Mouse (Mus musculus): Measurements from ENCODE around the gene Dner. TPM values are rescaled to one million over a fixed set of nuclear protein-coding genes. Genes with fewer than 3 reads are reported as not detected.

Gene Dner
- total RNA-seq, 1 experiment from 2014 or later = not detected

GRCm38 (mm10) chr1:84556546-84557511, 139.2 kb downstream of the Dner start:
- no peak for ATAC-seq (replicated peaks; ENCODE audit: insufficient number of reproducible peaks, low FRiP score, low TSS enrichment, poor library complexity, severe bottlenecking)

GRCm38 (mm10) chr1:84552005-84552404, 144.0 kb downstream of the Dner start:
- ATAC-seq (replicated peaks; ENCODE audit: insufficient number of reproducible peaks, low FRiP score, low TSS enrichment, poor library complexity, severe bottlenecking) = no peak

- no peak for ATAC-seq (replicated peaks; ENCODE audit: insufficient number of reproducible peaks, low FRiP score, low TSS enrichment, poor library complexity, severe bottlenecking)
These were observed 146.0 kb downstream of the Dner start for GRCm38 (mm10) chr1:84550065-84550368.

- no peak for ATAC-seq (replicated peaks; ENCODE audit: insufficient number of reproducible peaks, low FRiP score, low TSS enrichment, poor library complexity, severe bottlenecking)
These were observed 146.5 kb downstream of the Dner start for GRCm38 (mm10) chr1:84549367-84550064.

- no peak for ATAC-seq (replicated peaks; ENCODE audit: insufficient number of reproducible peaks, low FRiP score, low TSS enrichment, poor library complexity, severe bottlenecking)
These were observed 160.0 kb downstream of the Dner start for GRCm38 (mm10) chr1:84536069-84536468.

GRCm38 (mm10) chr1:84525514-84525913, 170.5 kb downstream of the Dner start:
- ATAC-seq (replicated peaks; ENCODE audit: insufficient number of reproducible peaks, low FRiP score, low TSS enrichment, poor library complexity, severe bottlenecking) = no peak

GRCm38 (mm10) chr1:84524413-84524812, 171.6 kb downstream of the Dner start:
- ATAC-seq (replicated peaks; ENCODE audit: insufficient number of reproducible peaks, low FRiP score, low TSS enrichment, poor library complexity, severe bottlenecking) = no peak

- ATAC-seq (replicated peaks; ENCODE audit: insufficient number of reproducible peaks, low FRiP score, low TSS enrichment, poor library complexity, severe bottlenecking) = no peak
These were observed 173.1 kb downstream of the Dner start for GRCm38 (mm10) chr1:84522963-84523280.

- no peak for ATAC-seq (replicated peaks; ENCODE audit: insufficient number of reproducible peaks, low FRiP score, low TSS enrichment, poor library complexity, severe bottlenecking)
These were observed 173.6 kb downstream of the Dner start for GRCm38 (mm10) chr1:84522256-84522962.

GRCm38 (mm10) chr1:84518347-84518746, 177.7 kb downstream of the Dner start:
- ATAC-seq (replicated peaks; ENCODE audit: insufficient number of reproducible peaks, low FRiP score, low TSS enrichment, poor library complexity, severe bottlenecking) = no peak

- ATAC-seq (replicated peaks; ENCODE audit: insufficient number of reproducible peaks, low FRiP score, low TSS enrichment, poor library complexity, severe bottlenecking) = no peak
These were observed 182.8 kb downstream of the Dner start for GRCm38 (mm10) chr1:84513201-84513600.

- no peak for ATAC-seq (replicated peaks; ENCODE audit: insufficient number of reproducible peaks, low FRiP score, low TSS enrichment, poor library complexity, severe bottlenecking)
These were observed 187.5 kb downstream of the Dner start for GRCm38 (mm10) chr1:84508510-84508909.

GRCm38 (mm10) chr1:84507568-84507967, 188.5 kb downstream of the Dner start:
- no peak for ATAC-seq (replicated peaks; ENCODE audit: insufficient number of reproducible peaks, low FRiP score, low TSS enrichment, poor library complexity, severe bottlenecking)

- no peak for ATAC-seq (replicated peaks; ENCODE audit: insufficient number of reproducible peaks, low FRiP score, low TSS enrichment, poor library complexity, severe bottlenecking)
These were observed 189.0 kb downstream of the Dner start for GRCm38 (mm10) chr1:84506984-84507546.

GRCm38 (mm10) chr1:84500673-84501072, 195.3 kb downstream of the Dner start:
- ATAC-seq (replicated peaks; ENCODE audit: insufficient number of reproducible peaks, low FRiP score, low TSS enrichment, poor library complexity, severe bottlenecking) = no peak

- ATAC-seq (replicated peaks; ENCODE audit: insufficient number of reproducible peaks, low FRiP score, low TSS enrichment, poor library complexity, severe bottlenecking) = no peak
These were observed 204.3 kb downstream of the Dner start for GRCm38 (mm10) chr1:84491732-84492131.

- no peak for ATAC-seq (replicated peaks; ENCODE audit: insufficient number of reproducible peaks, low FRiP score, low TSS enrichment, poor library complexity, severe bottlenecking)
These were observed 207.5 kb downstream of the Dner start for GRCm38 (mm10) chr1:84488546-84488945.

- no peak for ATAC-seq (replicated peaks; ENCODE audit: insufficient number of reproducible peaks, low FRiP score, low TSS enrichment, poor library complexity, severe bottlenecking)
These were observed 211.0 kb downstream of the Dner start for GRCm38 (mm10) chr1:84485066-84485465.

GRCm38 (mm10) chr1:84484577-84484976, 211.4 kb downstream of the Dner start:
- ATAC-seq (replicated peaks; ENCODE audit: insufficient number of reproducible peaks, low FRiP score, low TSS enrichment, poor library complexity, severe bottlenecking) = no peak
